Mouse (Mus musculus) hindbrain, embryonic 12.5 days (tissue): Measurements from ENCODE around the gene Jade1. TPM values are rescaled to one million over a fixed set of nuclear protein-coding genes. Genes with fewer than 3 reads are reported as not detected.

Source experiments
- ATAC-seq: fragments of 200-750 bp; cut with Nextera tagmentation; 2 replicates; pipeline ENCODE4 v1.8.0; 2017; ENCODE audit warnings: moderate TSS enrichment; ENCODE audit not compliant: low FRiP score
- H3K27ac ChIP-seq: fragments of 300-500 bp; sonication (generic); 2 replicates; pipeline ENCODE4 v1.5.1; 2016; ENCODE audit warnings: mild to moderate bottlenecking
- H3K27me3 ChIP-seq: fragments of 300-500 bp; sonication (generic); 2 replicates; pipeline ENCODE4 v1.6.1; 2016; ENCODE audit warnings: mild to moderate bottlenecking
- H3K36me3 ChIP-seq: fragments of 300-500 bp; sonication (generic); 2 replicates; pipeline ENCODE4 v1.6.1; 2016; ENCODE audit warnings: mild to moderate bottlenecking
- H3K4me1 ChIP-seq: fragments of 300-500 bp; sonication (generic); 2 replicates; pipeline ENCODE4 v1.6.1; 2016
- H3K4me2 ChIP-seq: fragments of 300-500 bp; sonication (generic); replicated peaks from 2 replicates; pipeline ENCODE4 v1.6.1; 2016; ENCODE audit warnings: mild to moderate bottlenecking
- H3K4me3 ChIP-seq: fragments of 300-500 bp; sonication (generic); 2 replicates; pipeline ENCODE4 v1.5.1; 2016; ENCODE audit warnings: mild to moderate bottlenecking
- H3K9ac ChIP-seq: fragments of 300-500 bp; sonication (generic); 2 replicates; pipeline ENCODE4 v1.6.1; 2016; ENCODE audit warnings: mild to moderate bottlenecking, moderate library complexity
- H3K9me3 ChIP-seq: fragments of 300-500 bp; sonication (generic); replicated peaks from 2 replicates; pipeline ENCODE4 v1.6.1; 2016; ENCODE audit warnings: mild to moderate bottlenecking
- WGBS: fragments of 180-500 bp; shearing (Covaris S2); methylation state at CpG from one replicate; pipeline ENCODE4 v1.1.7; 2016; 5-methylcytosine and 5-hydroxymethylcytosine counted together
- polyA plus RNA-seq: library from polyadenylated mRNA; unstranded; fragments of >200 nt; fragmentation: Nextera tagmentation; extraction: Ambion mirVana; gene quantifications from 2 replicates; pipeline ENCODE4 v1.2.1, GENCODE M21; 2016

The Jade1 gene
- polyA plus RNA-seq: 14.7 and 16.0 TPM in 2 replicates

- H3K27me3 ChIP-seq: no peaks in the 10 kb centered on the region
- H3K4me2 ChIP-seq: no peak within 1 kb of the TSS
- no peak for ATAC-seq
- no peak within 1 kb of the TSS for H3K4me3 ChIP-seq
- no peaks in the 10 kb centered on the region for H3K4me1 ChIP-seq
- WGBS: 95% methylated on average over 36 of the region's 36 CpGs
- no peak within 1 kb of the TSS for H3K27ac ChIP-seq
- 0 out of 2 replicates have a peak, but pooled peaks cover 3% of the 10 kb centered on the region for H3K9me3 ChIP-seq
- H3K9ac ChIP-seq: no peak within 1 kb of the TSS
- no peaks in the 10 kb centered on the region for H3K36me3 ChIP-seq
Observed at GRCm38 (mm10) chr3:41555491-41556381, at the start of gene Jade1. Gene Jade1, plus strand, starts transcription at chr3:41555731.

GRCm38 (mm10) chr3:41509441-41509840 lies 46.1 kb upstream of the Jade1 start:
- H3K4me2 ChIP-seq: no peak overlapping the region
- no peak overlapping the region for H3K27ac ChIP-seq
- H3K9ac ChIP-seq: no peak overlapping the region
- no peak overlapping the region for H3K4me3 ChIP-seq
- H3K27me3 ChIP-seq: no peaks in the 10 kb centered on the region
- WGBS: 85% methylated on average over 2 of the region's 2 CpGs
- no peaks in the 10 kb centered on the region for H3K36me3 ChIP-seq
- H3K9me3 ChIP-seq: no peaks in the 10 kb centered on the region
- H3K4me1 ChIP-seq: no peaks in the 10 kb centered on the region
- ATAC-seq: no peak

GRCm38 (mm10) chr3:41510191-41510590 lies 45.3 kb upstream of the Jade1 start:
- Histone ChIP-seq H3K27ac (no peak overlapping the region), H3K36me3 (no peaks in the 10 kb centered on the region), H3K9ac (no peak overlapping the region), H3K9me3 (no peaks in the 10 kb centered on the region), H3K4me3 (no peak overlapping the region), H3K4me2 (no peak overlapping the region), H3K4me1 (no peaks in the 10 kb centered on the region), H3K27me3 (no peaks in the 10 kb centered on the region)
- no peak for ATAC-seq
- WGBS: 63% methylated on average over 9 of the region's 9 CpGs

GRCm38 (mm10) chr3:41510750-41511149 lies 44.8 kb upstream of the Jade1 start:
- ATAC-seq: no peak
- Histone ChIP-seq H3K4me2 (no peak overlapping the region), H3K9me3 (no peaks in the 10 kb centered on the region), H3K36me3 (no peaks in the 10 kb centered on the region), H3K4me1 (no peaks in the 10 kb centered on the region), H3K4me3 (no peak overlapping the region), H3K27me3 (no peaks in the 10 kb centered on the region), H3K9ac (no peak overlapping the region), H3K27ac (no peak overlapping the region)
- 62% methylated on average over 7 of the region's 7 CpGs for WGBS

GRCm38 (mm10) chr3:41514003-41514402 lies 41.5 kb upstream of the Jade1 start:
- Histone ChIP-seq H3K36me3 (no peaks in the 10 kb centered on the region), H3K4me3 (no peak overlapping the region), H3K27ac (no peak overlapping the region), H3K9ac (no peak overlapping the region), H3K4me2 (no peak overlapping the region), H3K4me1 (no peaks in the 10 kb centered on the region), H3K27me3 (no peaks in the 10 kb centered on the region), H3K9me3 (no peaks in the 10 kb centered on the region)
- 82% methylated on average over 5 of the region's 5 CpGs for WGBS
- ATAC-seq: no peak

GRCm38 (mm10) chr3:41514683-41515305 lies 40.7 kb upstream of the Jade1 start:
- H3K4me3 ChIP-seq: no peak overlapping the region
- WGBS: 84% methylated on average over 11 of the region's 11 CpGs
- no peaks in the 10 kb centered on the region for H3K36me3 ChIP-seq
- ATAC-seq: no peak
- H3K9ac ChIP-seq: no peak overlapping the region
- no peaks in the 10 kb centered on the region for H3K9me3 ChIP-seq
- H3K4me1 ChIP-seq: no peaks in the 10 kb centered on the region
- H3K27me3 ChIP-seq: no peaks in the 10 kb centered on the region
- H3K27ac ChIP-seq: no peak overlapping the region
- H3K4me2 ChIP-seq: no peak overlapping the region

- 82% methylated on average over 8 of the region's 8 CpGs for WGBS
- Histone ChIP-seq H3K27ac (no peak overlapping the region), H3K27me3 (no peaks in the 10 kb centered on the region), H3K4me2 (no peak overlapping the region), H3K9me3 (no peaks in the 10 kb centered on the region), H3K36me3 (no peaks in the 10 kb centered on the region), H3K4me3 (no peak overlapping the region), H3K9ac (no peak overlapping the region), H3K4me1 (no peaks in the 10 kb centered on the region)
- no peak for ATAC-seq
Observed at GRCm38 (mm10) chr3:41516961-41517518, 38.5 kb upstream of the Jade1 start.

- no peaks in the 10 kb centered on the region for H3K36me3 ChIP-seq
- WGBS: 89% methylated on average over 4 of the region's 4 CpGs
- no peak overlapping the region for H3K4me2 ChIP-seq
- H3K4me1 ChIP-seq: no peaks in the 10 kb centered on the region
- no peak overlapping the region for H3K4me3 ChIP-seq
- no peak overlapping the region for H3K27ac ChIP-seq
- no peaks in the 10 kb centered on the region for H3K27me3 ChIP-seq
- H3K9ac ChIP-seq: no peak overlapping the region
- H3K9me3 ChIP-seq: no peaks in the 10 kb centered on the region
- no peak for ATAC-seq
Observed at GRCm38 (mm10) chr3:41520925-41521324, 34.6 kb upstream of the Jade1 start.

GRCm38 (mm10) chr3:41521733-41522132 lies 33.8 kb upstream of the Jade1 start:
- Histone ChIP-seq H3K4me3 (no peak overlapping the region), H3K4me1 (no peaks in the 10 kb centered on the region), H3K27me3 (no peaks in the 10 kb centered on the region), H3K27ac (no peak overlapping the region), H3K36me3 (no peaks in the 10 kb centered on the region), H3K9me3 (no peaks in the 10 kb centered on the region), H3K4me2 (no peak overlapping the region), H3K9ac (no peak overlapping the region)
- 82% methylated on average over 3 of the region's 3 CpGs for WGBS
- no peak for ATAC-seq

GRCm38 (mm10) chr3:41522226-41523005 lies 33.1 kb upstream of the Jade1 start:
- no peak overlapping the region for H3K4me3 ChIP-seq
- no peaks in the 10 kb centered on the region for H3K27me3 ChIP-seq
- no peak overlapping the region for H3K27ac ChIP-seq
- H3K36me3 ChIP-seq: no peaks in the 10 kb centered on the region
- no peaks in the 10 kb centered on the region for H3K4me1 ChIP-seq
- no peak for ATAC-seq
- H3K9ac ChIP-seq: no peak overlapping the region
- no peaks in the 10 kb centered on the region for H3K9me3 ChIP-seq
- no peak overlapping the region for H3K4me2 ChIP-seq
- 54% methylated on average over 18 of the region's 18 CpGs for WGBS

GRCm38 (mm10) chr3:41523006-41523375 lies 32.5 kb upstream of the Jade1 start:
- H3K9ac ChIP-seq: no peak overlapping the region
- H3K27me3 ChIP-seq: no peaks in the 10 kb centered on the region
- H3K27ac ChIP-seq: no peak overlapping the region
- H3K4me1 ChIP-seq: no peaks in the 10 kb centered on the region
- H3K4me3 ChIP-seq: no peak overlapping the region
- no peaks in the 10 kb centered on the region for H3K9me3 ChIP-seq
- no peaks in the 10 kb centered on the region for H3K36me3 ChIP-seq
- H3K4me2 ChIP-seq: no peak overlapping the region
- 59% methylated on average over 2 of the region's 2 CpGs for WGBS
- ATAC-seq: no peak

- 94% methylated on average over 4 of the region's 4 CpGs for WGBS
Observed at GRCm38 (mm10) chr3:41523460-41523859, 32.1 kb upstream of the Jade1 start.

More at GRCm38 (mm10) chr3:41523460-41523859, 32.1 kb upstream of the Jade1 start:
- Histone ChIP-seq H3K4me3 (no peak overlapping the region), H3K27ac (no peak overlapping the region), H3K9me3 (no peaks in the 10 kb centered on the region), H3K4me1 (no peaks in the 10 kb centered on the region), H3K4me2 (no peak overlapping the region), H3K9ac (no peak overlapping the region), H3K36me3 (no peaks in the 10 kb centered on the region), H3K27me3 (no peaks in the 10 kb centered on the region)
- no peak for ATAC-seq
